Mouse (Mus musculus) embryonic facial prominence, embryonic 11.5 days (tissue): ENCODE results near the gene Sucnr1. TPM values are rescaled to one million over a fixed set of nuclear protein-coding genes. Genes with fewer than 3 reads are reported as not detected.

Source experiments
- ATAC-seq: fragments of 200-750 bp; cut with Nextera tagmentation; replicated peaks from 2 replicates; pipeline ENCODE4 v1.8.0; 2017; ENCODE audit warnings: low read depth; ENCODE audit not compliant: insufficient number of reproducible peaks, low FRiP score, low TSS enrichment
- DNase-seq: peaks from one replicate; pipeline ENCODE4 v3.0.0-alpha.2; 2015; ENCODE audit warnings: low spot score
- H3K27ac ChIP-seq: fragments of 300-500 bp; sonication (generic); replicated peaks from 2 replicates; pipeline ENCODE4 v1.5.1; 2014; ENCODE audit warnings: mild to moderate bottlenecking, low read depth, low read length, control low read depth
- H3K27me3 ChIP-seq: fragments of 300-500 bp; sonication (generic); 2 replicates; pipeline ENCODE4 v1.6.1; 2014; ENCODE audit warnings: mild to moderate bottlenecking, low read length, moderate library complexity, mixed read lengths; ENCODE audit not compliant: control insufficient read depth, insufficient read depth
- H3K36me3 ChIP-seq: fragments of 300-500 bp; sonication (generic); replicated peaks from 2 replicates; pipeline ENCODE4 v1.6.1; 2014; ENCODE audit warnings: low read depth, mild to moderate bottlenecking, low read length, moderate library complexity, mixed read lengths; ENCODE audit not compliant: control insufficient read depth, insufficient read depth
- H3K4me1 ChIP-seq: fragments of 300-500 bp; sonication (generic); 2 replicates; pipeline ENCODE4 v1.6.1; 2014; ENCODE audit warnings: low read length, mixed read lengths; ENCODE audit not compliant: control insufficient read depth, insufficient read depth
- H3K4me2 ChIP-seq: fragments of 300-500 bp; sonication (generic); 2 replicates; pipeline ENCODE4 v1.6.1; 2014; ENCODE audit warnings: low read depth, mild to moderate bottlenecking, control low read depth, low read length, moderate library complexity
- H3K4me3 ChIP-seq: fragments of 300-500 bp; sonication (generic); 2 replicates; pipeline ENCODE4 v1.5.1; 2014; ENCODE audit warnings: low read depth, low read length, control low read depth
- H3K9ac ChIP-seq: fragments of 300-500 bp; sonication (generic); replicated peaks from 2 replicates; pipeline ENCODE4 v1.6.1; 2014; ENCODE audit warnings: mild to moderate bottlenecking, control low read depth, low read length
- H3K9me3 ChIP-seq: fragments of 300-500 bp; sonication (generic); replicated peaks from 2 replicates; pipeline ENCODE4 v1.6.1; 2016; ENCODE audit warnings: mild to moderate bottlenecking, low read length, inconsistent platforms, mixed read lengths; ENCODE audit not compliant: control insufficient read depth
- WGBS: fragments of 180-500 bp; shearing (Covaris S2); extraction: QIAGEN DNeasy Blood & Tissue Kit; methylation state at CpG from one replicate; pipeline ENCODE4 v1.1.7; 2014; 5-methylcytosine and 5-hydroxymethylcytosine counted together
- polyA plus RNA-seq: library from polyadenylated mRNA; unstranded; fragments of >200 nt; fragmentation: Nextera tagmentation; extraction: Ambion mirVana; gene quantifications from 2 replicates; pipeline ENCODE4 v1.2.1, GENCODE M21; 2014

Gene Sucnr1
- polyA plus RNA-seq, 1 experiment from 2014 or later, result not detected

- Histone ChIP-seq H3K4me2 (no peak overlapping the region), H3K9ac (no peak overlapping the region), H3K9me3 (no peaks in the 10 kb centered on the region), H3K4me1 (no peaks in the 10 kb centered on the region), H3K27me3 (no peaks in the 10 kb centered on the region), H3K36me3 (no peaks in the 10 kb centered on the region), H3K4me3 (no peak overlapping the region), H3K27ac (no peak overlapping the region)
- DNase-seq (peak; percentile 43), ATAC-seq (no peak)
- 47% methylated on average over 9 of the region's 9 CpGs for WGBS
Measured at GRCm38 (mm10) chr3:60123859-60124794, 42.5 kb downstream of the Sucnr1 start.

GRCm38 (mm10) chr3:60126564-60126963, 44.9 kb downstream of the Sucnr1 start:
- 93% methylated on average over 2 of the region's 2 CpGs for WGBS
- ATAC-seq, result no peak

GRCm38 (mm10) chr3:60128282-60128681, 46.6 kb downstream of the Sucnr1 start:
- H3K27ac ChIP-seq, result no peak overlapping the region
- H3K27me3 ChIP-seq, result no peaks in the 10 kb centered on the region
- H3K36me3 ChIP-seq, result no peaks in the 10 kb centered on the region
- no peak overlapping the region for H3K9ac ChIP-seq
- H3K4me1 ChIP-seq, result no peaks in the 10 kb centered on the region
- H3K9me3 ChIP-seq, result no peaks in the 10 kb centered on the region
- no peak overlapping the region for H3K4me3 ChIP-seq
- no peak for ATAC-seq
- 62% methylated on average over 2 of the region's 2 CpGs for WGBS
- no peak for DNase-seq
- H3K4me2 ChIP-seq, result no peak overlapping the region

More at GRCm38 (mm10) chr3:60126564-60126963, 44.9 kb downstream of the Sucnr1 start:
- no peak for DNase-seq
- no peaks in the 10 kb centered on the region for H3K27me3 ChIP-seq
- H3K4me1 ChIP-seq, result no peaks in the 10 kb centered on the region
- H3K9me3 ChIP-seq, result no peaks in the 10 kb centered on the region
- no peak overlapping the region for H3K4me3 ChIP-seq
- H3K27ac ChIP-seq, result no peak overlapping the region
- H3K9ac ChIP-seq, result no peak overlapping the region
- H3K4me2 ChIP-seq, result no peak overlapping the region
- H3K36me3 ChIP-seq, result no peaks in the 10 kb centered on the region

GRCm38 (mm10) chr3:60135801-60136200, 54.1 kb downstream of the Sucnr1 start:
- H3K27me3 ChIP-seq, result no peaks in the 10 kb centered on the region
- H3K27ac ChIP-seq, result no peak overlapping the region
- DNase-seq, result peak; percentile 38
- no peaks in the 10 kb centered on the region for H3K4me1 ChIP-seq
- WGBS, result 19% methylated on average over 2 of the region's 2 CpGs
- no peak overlapping the region for H3K9ac ChIP-seq
- no peaks in the 10 kb centered on the region for H3K9me3 ChIP-seq
- ATAC-seq, result no peak
- H3K4me3 ChIP-seq, result no peak overlapping the region
- H3K4me2 ChIP-seq, result no peak overlapping the region
- H3K36me3 ChIP-seq, result no peaks in the 10 kb centered on the region

Other genes starting within 250 kb of the Sucnr1 start
- not detected in 2 replicates for gene Gm8298, start 220.8 kb upstream of the Sucnr1 start, polyA plus RNA-seq
- gene C130079G13Rik, start 156.7 kb upstream of the Sucnr1 start, polyA plus RNA-seq, result not detected in 2 replicates
- not detected in 2 replicates for gene Aadacl2, start 75.1 kb upstream of the Sucnr1 start, polyA plus RNA-seq
- gene Aadac, start 56.2 kb upstream of the Sucnr1 start, polyA plus RNA-seq, result not detected in 2 replicates